Mouse (Mus musculus) right cerebral cortex, adult 2 months (tissue): ENCODE measurements around the gene Patj.

ENCODE experiments used
- DNase-seq, 2 experiments: peaks; one replicate each; pipeline ENCODE4 v3.0.0; 2021 to 2022; ENCODE audit warnings: low spot score in 2 of 2

Patj gene

DNA sequence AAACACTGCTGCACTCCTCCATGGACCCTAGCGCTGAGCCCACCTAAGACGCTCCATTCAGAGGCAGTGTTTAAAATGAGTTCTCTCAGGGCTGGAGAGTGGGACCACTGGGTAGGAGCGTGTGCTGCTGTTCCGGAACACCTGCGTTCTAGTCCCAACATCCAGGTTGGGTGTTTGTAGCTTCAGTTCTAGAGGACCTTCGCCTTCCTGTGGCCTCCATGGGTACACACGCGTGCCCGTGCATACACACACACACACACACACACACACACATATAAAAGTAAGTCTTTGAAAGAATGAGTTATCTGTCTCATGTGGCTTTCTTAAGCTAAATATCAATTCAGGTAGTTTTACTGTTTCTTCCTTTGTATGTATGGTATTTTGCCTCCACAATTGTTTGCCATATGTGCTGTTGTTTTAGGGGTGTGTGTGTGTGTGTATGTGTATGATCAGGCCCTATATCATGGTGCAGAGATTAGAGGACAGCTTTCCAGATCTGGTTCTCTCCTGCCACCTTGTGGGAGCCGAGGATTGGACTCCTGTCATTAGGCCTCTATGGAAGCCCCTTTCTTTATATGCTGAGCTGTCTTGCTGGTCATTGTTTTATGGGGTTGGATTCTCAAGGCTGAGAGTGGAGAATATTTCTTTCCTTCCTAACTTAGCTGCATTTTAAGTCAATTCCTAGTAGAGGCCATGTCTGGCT lies 49.0 kb downstream of the Patj start:
- DNase-seq, result peak; percentile 67 to 73

DNA sequence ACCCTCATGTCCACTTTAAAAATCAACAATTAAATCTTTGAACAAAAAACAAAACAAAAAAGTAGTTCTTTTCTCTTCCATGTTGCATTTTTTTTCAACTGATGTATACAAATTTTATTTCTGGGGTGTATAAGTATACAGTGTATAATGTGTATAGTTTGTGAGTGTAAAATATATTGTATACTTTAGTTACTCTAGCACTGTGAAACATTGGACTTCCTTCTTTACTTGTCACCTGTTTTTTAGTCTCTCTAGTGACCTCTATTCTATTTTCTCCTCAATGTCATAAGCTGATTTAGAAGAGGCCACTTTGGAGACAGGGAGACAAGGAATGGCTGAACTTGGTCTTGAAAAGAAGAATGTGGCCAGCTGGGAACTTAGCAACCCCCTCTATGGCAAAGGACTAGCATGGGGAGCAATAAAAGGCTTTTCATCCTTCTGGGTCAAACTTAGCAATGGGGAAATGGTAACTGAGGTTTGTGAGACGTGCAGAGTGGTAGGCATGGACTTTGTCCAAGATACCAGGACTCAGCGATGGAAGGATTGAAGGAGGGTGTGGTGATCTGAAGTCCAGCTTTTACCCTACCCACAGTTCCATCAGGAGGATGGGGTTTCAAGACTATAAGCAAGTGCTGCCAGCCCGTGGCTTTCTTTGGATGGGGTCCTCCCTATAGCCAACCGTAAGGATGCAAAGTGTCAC lies 54.1 kb downstream of the Patj start:
- DNase-seq, result no peak

DNA sequence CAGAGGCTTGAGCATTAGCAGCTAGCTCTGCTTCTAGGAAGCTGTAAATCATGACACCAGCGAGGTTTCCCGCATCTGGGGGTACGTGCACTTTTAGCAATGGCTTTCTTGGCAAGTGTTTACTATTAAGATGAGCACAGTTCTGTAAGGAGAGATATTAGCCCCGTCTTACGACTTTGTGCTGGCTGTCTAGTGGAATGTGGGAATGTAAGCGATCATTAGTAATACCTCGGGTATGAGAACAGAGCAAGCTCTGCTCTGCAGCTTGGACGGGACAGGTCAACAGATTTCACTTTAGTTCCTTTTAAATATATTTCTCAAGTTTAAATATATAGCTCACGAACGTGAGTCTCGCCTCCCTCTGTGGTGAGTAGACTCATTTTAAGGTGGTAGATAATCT lies 54.7 kb downstream of the Patj start:
- no peak for DNase-seq

- DNase-seq, result no peak
Measured at GRCm38 (mm10) chr4:98450829-98451228, 55.2 kb downstream of the Patj start.

DNA sequence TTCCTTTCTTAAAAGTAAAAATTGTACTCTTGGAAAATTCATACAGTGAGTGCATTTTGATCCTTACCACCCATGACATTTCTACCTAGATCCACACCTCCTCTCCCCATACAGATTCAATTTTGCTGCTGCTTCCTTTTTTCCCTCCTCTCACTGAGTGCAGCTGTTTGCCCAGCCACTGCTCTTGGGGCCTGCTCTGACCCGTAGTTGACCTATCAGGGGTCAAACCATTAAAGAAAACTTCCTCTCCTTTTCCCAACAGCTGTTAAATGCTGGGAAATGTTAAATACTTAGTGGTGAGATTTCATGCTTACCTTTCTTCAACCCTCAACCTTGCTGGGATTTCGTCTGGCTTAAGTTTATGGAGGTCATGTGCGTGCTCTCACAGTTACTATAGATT lies 55.7 kb downstream of the Patj start:
- no peak for DNase-seq

DNA sequence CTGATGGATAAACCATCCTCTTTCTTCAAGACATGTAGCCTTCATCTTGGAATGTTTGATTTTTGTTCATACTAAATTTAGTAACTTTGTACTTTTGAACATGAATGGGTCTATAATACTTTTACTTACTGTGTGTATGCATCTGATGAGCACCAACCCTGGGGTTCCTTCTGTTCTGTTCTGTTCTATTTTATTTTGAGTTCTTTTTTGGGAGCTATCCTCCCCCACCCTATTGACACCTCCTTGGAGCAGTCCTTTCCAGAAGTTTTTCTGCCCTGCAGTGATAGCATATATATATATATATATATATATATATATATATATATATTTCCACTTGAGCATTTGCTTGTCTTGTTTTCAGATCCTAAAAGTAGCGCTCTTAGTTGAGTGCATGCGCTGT lies 57.1 kb downstream of the Patj start:
- no peak for DNase-seq

GRCm38 (mm10) chr4:98453231-98453630 lies 57.6 kb downstream of the Patj start:
- peak; percentile 22 to 29 for DNase-seq

GRCm38 (mm10) chr4:98455352-98455751 lies 59.8 kb downstream of the Patj start:
- DNase-seq, result no peak

DNA sequence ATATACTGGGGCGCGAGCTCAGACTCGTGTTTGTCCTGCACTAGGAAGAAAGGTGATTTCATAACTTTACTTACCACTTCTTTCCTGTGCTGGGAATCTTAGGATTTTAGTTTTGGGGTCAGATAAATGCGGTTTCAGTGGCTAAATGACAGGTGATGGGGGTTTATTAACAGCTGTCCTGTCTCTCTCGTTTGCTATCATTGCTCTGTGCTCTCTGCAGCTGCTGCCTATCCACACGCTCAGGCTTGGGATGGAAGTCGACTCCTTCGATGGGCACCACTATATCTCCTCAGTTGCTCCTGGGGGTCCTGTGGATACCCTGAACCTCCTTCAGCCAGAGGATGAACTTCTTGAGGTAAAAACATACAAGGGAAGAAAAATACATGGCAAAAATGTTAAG lies 60.3 kb downstream of the Patj start:
- DNase-seq, result no peak

DNA sequence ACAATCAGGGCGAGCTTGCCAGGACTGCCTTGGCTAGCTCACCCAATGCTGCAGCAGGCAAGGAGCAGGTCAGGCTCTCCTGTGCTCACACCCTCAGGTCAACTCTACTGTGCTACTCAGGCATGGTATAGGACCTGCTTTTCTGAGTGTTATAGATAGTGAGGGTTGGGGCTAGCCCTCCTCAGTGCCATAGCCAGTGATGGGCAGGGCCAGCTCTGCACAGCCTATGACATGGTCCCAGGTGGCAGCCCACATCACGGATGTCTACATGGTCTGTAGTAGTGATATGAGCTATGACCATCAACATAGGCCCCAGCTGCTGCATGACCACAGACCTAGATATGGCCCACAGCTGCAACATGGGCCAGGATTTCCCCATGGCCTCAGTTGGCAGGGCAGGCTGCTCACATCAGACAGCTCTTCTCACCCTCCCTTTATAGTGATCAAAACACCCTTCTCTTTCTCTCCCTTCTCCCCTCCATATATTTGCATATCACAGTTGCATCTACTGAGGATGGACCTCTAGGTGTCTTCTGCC lies 66.3 kb downstream of the Patj start:
- no peak for DNase-seq

GRCm38 (mm10) chr4:98465476-98465875 lies 69.9 kb downstream of the Patj start:
- no peak for DNase-seq

DNA sequence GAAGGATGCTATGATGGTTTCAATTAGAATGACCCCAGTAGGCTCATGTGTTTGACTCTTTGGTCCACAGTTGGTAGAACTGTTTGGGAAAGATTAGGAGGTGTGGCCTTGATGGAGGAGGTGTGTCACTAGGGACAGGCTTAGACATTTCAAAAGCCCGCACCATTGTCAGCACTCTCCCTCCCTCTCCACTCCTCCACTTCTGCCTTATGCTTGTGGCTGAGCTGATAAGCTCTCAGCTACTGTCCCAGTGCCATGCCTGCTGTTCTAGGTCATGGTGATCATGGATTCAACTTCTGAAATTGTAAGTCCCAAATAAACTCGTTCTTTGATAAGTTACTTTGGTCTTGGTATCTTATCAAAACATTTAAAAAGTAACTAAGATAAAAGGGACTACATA lies 70.3 kb downstream of the Patj start:
- DNase-seq, result no peak

GRCm38 (mm10) chr4:98471376-98471775 lies 75.8 kb downstream of the Patj start:
- DNase-seq, result no peak

- no peak for DNase-seq
Measured at GRCm38 (mm10) chr4:98473491-98473890, 77.9 kb downstream of the Patj start.

- no peak for DNase-seq
Measured at GRCm38 (mm10) chr4:98478005-98478404, 82.4 kb downstream of the Patj start.

DNA sequence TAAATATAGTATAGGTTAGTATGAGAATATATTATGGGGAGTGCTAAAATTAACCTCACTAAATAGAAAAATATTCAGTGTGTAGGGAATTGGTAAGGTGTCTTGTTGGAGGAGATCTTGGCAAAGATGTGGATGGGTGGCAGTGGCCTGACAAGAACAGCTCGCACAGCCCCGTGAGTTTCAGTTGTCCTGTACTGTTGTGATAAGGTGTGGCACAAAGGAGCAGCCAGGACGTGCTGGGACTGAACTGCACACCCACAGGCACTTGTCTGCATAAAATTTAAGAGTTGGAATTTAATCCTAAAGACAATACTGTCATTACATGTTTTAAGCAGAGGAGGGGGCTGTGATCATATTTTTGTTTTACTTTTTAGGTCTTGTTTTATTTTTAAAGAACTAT lies 90.9 kb downstream of the Patj start:
- DNase-seq, result no peak

DNA sequence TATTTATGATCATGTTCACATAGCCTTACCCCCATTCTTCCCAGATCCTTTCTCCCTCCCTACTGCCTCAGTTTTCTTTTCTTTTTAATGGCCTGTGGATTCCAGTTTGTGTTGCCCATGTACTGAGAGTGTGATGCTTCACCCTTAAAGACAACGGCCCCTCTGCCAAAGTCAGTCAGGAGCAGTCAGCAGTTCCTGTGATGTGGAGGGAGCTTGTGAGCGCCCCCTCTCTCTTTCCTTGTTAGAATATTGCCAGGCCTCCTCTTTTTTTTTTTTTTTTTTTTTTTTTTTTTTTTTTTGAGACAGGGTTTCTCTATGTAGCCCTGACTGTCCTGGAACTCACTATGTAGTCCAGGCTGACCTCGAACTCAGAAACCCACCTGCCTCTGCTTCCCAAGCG lies 91.3 kb downstream of the Patj start:
- no peak for DNase-seq

DNA sequence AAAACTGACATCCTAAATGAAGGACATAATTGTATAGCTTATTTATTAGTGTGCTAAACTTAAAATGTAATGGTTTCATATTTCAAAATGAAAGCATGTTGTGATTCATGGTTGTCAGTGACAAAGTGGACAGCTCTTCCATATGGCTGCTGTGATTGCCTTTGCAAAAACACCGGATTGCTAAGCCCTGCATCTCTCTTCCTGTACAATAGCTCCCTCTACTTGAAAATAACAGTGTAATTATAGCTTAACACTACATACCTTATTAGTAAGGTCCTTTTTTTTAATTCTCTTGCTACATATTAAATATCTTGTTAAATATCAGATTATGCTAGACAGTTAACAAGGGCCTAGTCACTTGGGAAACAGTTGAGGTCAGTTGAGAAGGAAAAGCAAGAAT lies 93.8 kb downstream of the Patj start:
- DNase-seq, result no peak

- no peak for DNase-seq
Measured at GRCm38 (mm10) chr4:98498341-98498740, 102.8 kb downstream of the Patj start.

GRCm38 (mm10) chr4:98500182-98500581 lies 104.6 kb downstream of the Patj start:
- DNase-seq, result no peak

DNA sequence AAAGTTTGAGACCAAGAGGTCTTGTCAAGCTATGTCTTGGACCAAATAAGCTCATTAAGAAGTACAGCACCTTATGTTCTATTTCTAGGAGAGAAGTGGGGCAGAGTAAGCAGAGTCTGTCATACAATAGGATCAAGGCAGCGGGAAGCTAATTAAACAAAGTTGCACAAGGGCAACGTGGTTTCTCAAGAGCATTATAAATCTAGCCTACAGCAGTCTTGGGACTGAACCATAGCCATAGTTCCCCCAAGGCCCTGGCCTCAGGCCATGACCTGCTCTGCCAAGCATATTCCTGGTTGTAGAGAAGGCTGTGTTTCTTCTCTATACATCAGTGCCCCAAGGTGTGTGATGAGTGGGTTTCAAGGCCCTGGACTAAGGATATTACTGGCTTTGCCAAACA lies 105.3 kb downstream of the Patj start:
- DNase-seq, result no peak

GRCm38 (mm10) chr4:98504743-98505142 lies 109.2 kb downstream of the Patj start:
- DNase-seq, result no peak
